8 mouse cellular contexts compared by ENCODE assay signal in genomic region chr16:75343028-75343901, GRCm38 (mm10).
A peak's percentile ranks its signal among the peaks of the same experiment; 100 is the strongest.
DNase-seq lines count a peak whose midpoint lies in the region; ATAC-seq lines count a peak whose summit lies in the region.

No protein-coding gene starts in this region.

- no peak for DNase-seq in forebrain, embryonic 11.5 days (ENCODE audit: low spot score)
- no peak for DNase-seq in forebrain, embryonic 10.5 days (ENCODE audit: extremely low spot score, low spot score)
- DNase-seq in midbrain, embryonic 11.5 days (ENCODE audit: low spot score, missing footprints) = peak; percentile 83
- peak; percentile 31 for DNase-seq in induced T-regulatory cell, adult 2 months (ENCODE audit: low read depth)
- DNase-seq in retina, embryonic 14.5 days (ENCODE audit: low spot score) = peak; percentile 66
- no peak for DNase-seq in urinary bladder, adult 2 months (ENCODE audit: low spot score)
- no peak for DNase-seq in neural tube, embryonic 10.5 days (ENCODE audit: extremely low spot score, low spot score)

- H3K4me3 ChIP-seq in forebrain, embryonic 11.5 days (ENCODE audit: low read depth, low read length) = no peak overlapping the region
- no peak overlapping the region for H3K4me3 ChIP-seq in forebrain, embryonic 10.5 days
- no peak overlapping the region for H3K4me3 ChIP-seq in midbrain, embryonic 11.5 days (ENCODE audit: low read depth, low read length)
- H3K4me3 ChIP-seq in midbrain, embryonic 13.5 days (replicated peaks) = no peak overlapping the region

- no peak overlapping the region for H3K9ac ChIP-seq in forebrain, embryonic 11.5 days (ENCODE audit: low read length)
- H3K9ac ChIP-seq in midbrain, embryonic 11.5 days (ENCODE audit: low read length) = no peak overlapping the region
- no peak overlapping the region for H3K9ac ChIP-seq in midbrain, embryonic 13.5 days (replicated peaks)

- 52% methylated on average over 10 of the region's 11 CpGs for WGBS in forebrain, embryonic 11.5 days
- 52% methylated on average over 11 of the region's 11 CpGs for WGBS in forebrain, embryonic 10.5 days
- 53% methylated on average over 10 of the region's 11 CpGs for WGBS in midbrain, embryonic 11.5 days
- WGBS in midbrain, embryonic 13.5 days = 49% methylated on average over 11 of the region's 11 CpGs

- no peak overlapping the region for H3K27ac ChIP-seq in forebrain, embryonic 11.5 days (ENCODE audit: low read depth, low read length)
- H3K27ac ChIP-seq in forebrain, embryonic 10.5 days = no peak overlapping the region
- H3K27ac ChIP-seq in midbrain, embryonic 11.5 days (ENCODE audit: low read depth, low read length) = no peak overlapping the region
- H3K27ac ChIP-seq in midbrain, embryonic 13.5 days = no peak overlapping the region

- H3K9me3 ChIP-seq in forebrain, embryonic 11.5 days (ENCODE audit: control insufficient read depth, low read length) = no peaks in the 10 kb centered on the region
- H3K9me3 ChIP-seq in forebrain, embryonic 10.5 days = no peaks in the 10 kb centered on the region
- H3K9me3 ChIP-seq in midbrain, embryonic 11.5 days (ENCODE audit: control insufficient read depth, low read length) = no peaks in the 10 kb centered on the region
- no peaks in the 10 kb centered on the region for H3K9me3 ChIP-seq in midbrain, embryonic 13.5 days

- no peak overlapping the region for H3K4me2 ChIP-seq in forebrain, embryonic 11.5 days (ENCODE audit: low read depth, low read length, severe bottlenecking)
- H3K4me2 ChIP-seq in midbrain, embryonic 11.5 days = no peak overlapping the region
- no peak overlapping the region for H3K4me2 ChIP-seq in midbrain, embryonic 13.5 days (replicated peaks)

- no peaks in the 10 kb centered on the region for H3K27me3 ChIP-seq in forebrain, embryonic 11.5 days (ENCODE audit: control insufficient read depth, insufficient read depth, low read length)
- no peaks in the 10 kb centered on the region for H3K27me3 ChIP-seq in forebrain, embryonic 10.5 days (ENCODE audit: poor library complexity, severe bottlenecking)
- no peaks in the 10 kb centered on the region for H3K27me3 ChIP-seq in midbrain, embryonic 11.5 days (ENCODE audit: control insufficient read depth, insufficient read depth, low read length)
- H3K27me3 ChIP-seq in midbrain, embryonic 13.5 days = no peaks in the 10 kb centered on the region

- peak; percentile 47 for ATAC-seq in forebrain, embryonic 11.5 days (replicated peaks; ENCODE audit: low FRiP score)
- ATAC-seq in midbrain, embryonic 11.5 days (ENCODE audit: low FRiP score) = peak; percentile 46
- no peak for ATAC-seq in midbrain, embryonic 13.5 days

- H3K36me3 ChIP-seq in forebrain, embryonic 11.5 days (ENCODE audit: control insufficient read depth, insufficient read depth, low read length) = no peaks in the 10 kb centered on the region
- no peaks in the 10 kb centered on the region for H3K36me3 ChIP-seq in forebrain, embryonic 10.5 days (replicated peaks)
- H3K36me3 ChIP-seq in midbrain, embryonic 11.5 days (ENCODE audit: control insufficient read depth, insufficient read depth, low read length) = no peaks in the 10 kb centered on the region
- no peaks in the 10 kb centered on the region for H3K36me3 ChIP-seq in midbrain, embryonic 13.5 days

- no peaks in the 10 kb centered on the region for H3K4me1 ChIP-seq in forebrain, embryonic 11.5 days (replicated peaks; ENCODE audit: control insufficient read depth, insufficient read depth, low read length)
- H3K4me1 ChIP-seq in forebrain, embryonic 10.5 days = peaks cover 12% of the 10 kb centered on the region
- no peaks in the 10 kb centered on the region for H3K4me1 ChIP-seq in midbrain, embryonic 11.5 days (ENCODE audit: control insufficient read depth, insufficient read depth, low read length)
- no peaks in the 10 kb centered on the region for H3K4me1 ChIP-seq in midbrain, embryonic 13.5 days (replicated peaks)

Comparison
In these comparisons a context has a peak if more than half of its experiments do, and no peak if none do; other contexts are left out.
1. DNase-seq: peak in midbrain, embryonic 11.5 days (single experiment), induced T-regulatory cell, adult 2 months (single experiment) and retina, embryonic 14.5 days (single experiment); none in forebrain, embryonic 11.5 days (single experiment), forebrain, embryonic 10.5 days (single experiment), urinary bladder, adult 2 months (single experiment) and neural tube, embryonic 10.5 days (single experiment).